Mouse (Mus musculus): Measurements from ENCODE around the gene Gpr137.

GRCm38 (mm10) chr19:6952712-6953037 lies 10.4 kb upstream of the Gpr137 start:
- no peak for TF ChIP-seq CTCF (IDR thresholded peaks at IDR 0.05; ENCODE audit: low read depth)
- TF ChIP-seq EP300 (IDR thresholded peaks at IDR 0.05; ENCODE audit: low read depth): no peak
